Mouse (Mus musculus): ENCODE measurements around the gene Ano8. TPM values are rescaled to one million over a fixed set of nuclear protein-coding genes. Genes with fewer than 3 reads are reported as not detected.
A peak's percentile ranks its signal among the peaks of the same experiment; 100 is the strongest.

Gene Ano8
- total and polyA plus RNA-seq, 3 experiments = 1.1 to 2.1 (median 1.5) TPM

DNA sequence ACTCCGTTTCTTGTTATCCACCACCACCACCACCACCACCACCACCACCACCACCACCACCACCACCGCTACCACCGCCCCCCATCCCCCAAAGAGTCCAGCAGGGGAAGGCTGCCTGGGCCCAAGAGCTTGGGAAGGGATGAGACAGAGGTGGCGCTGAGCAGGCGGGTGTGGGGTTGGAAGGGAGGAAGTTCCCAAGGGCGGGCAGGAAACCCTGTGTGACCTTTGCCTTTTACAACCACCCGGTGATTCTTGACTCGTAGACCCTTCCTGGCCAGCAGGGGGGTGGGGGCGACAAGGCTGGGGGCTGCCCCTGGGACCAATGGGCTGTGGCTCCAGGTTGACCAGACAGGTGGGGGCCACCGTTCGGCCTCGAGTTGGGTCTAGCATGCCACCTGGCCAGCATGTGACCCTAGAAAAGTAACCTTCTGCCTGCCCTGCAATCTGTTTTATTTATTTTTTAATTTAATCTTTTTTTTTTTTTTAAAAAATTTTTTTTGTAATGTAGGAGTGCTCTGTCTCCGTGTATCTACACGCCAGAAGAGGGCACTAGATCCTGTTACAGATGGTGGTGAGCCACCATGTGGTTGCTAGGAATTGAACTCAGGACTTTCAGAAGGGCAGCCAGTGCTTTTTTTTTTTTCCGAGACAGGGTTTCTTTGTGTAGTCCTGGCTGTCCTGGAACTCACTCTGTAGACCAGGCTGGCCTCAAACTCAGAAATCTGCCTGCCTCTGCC is 27.4 kb upstream of the Ano8 start:
- H3K27me3 ChIP-seq (ENCODE audit: insufficient read depth, low read length) = peaks cover 44% of the 10 kb centered on the region
- no peaks in the 10 kb centered on the region for H3K36me3 ChIP-seq (replicated peaks)
- H3K4me3 ChIP-seq (ENCODE audit: low read depth, low read length) = no peak overlapping the region
- DNase-seq (ENCODE audit: low spot score) = no peak
- H3K9me3 ChIP-seq (replicated peaks) = no peaks in the 10 kb centered on the region
- ATAC-seq (ENCODE audit: extremely low read depth, insufficient number of reproducible peaks, low FRiP score, poor library complexity, severe bottlenecking) = no peak
- TF ChIP-seq TAL1 (conservative IDR thresholded peaks at IDR 0.05; ENCODE audit: low read depth, low read length) = no peak
- no peak for TF ChIP-seq GATA1 (IDR thresholded peaks at IDR 0.05; ENCODE audit: borderline replicate concordance, low read length)
- no peak for TF ChIP-seq POLR2AphosphoS5 (IDR thresholded peaks at IDR 0.05; ENCODE audit: insufficient replicate concordance, low read depth, low read length)
- TF ChIP-seq GATA2 (IDR thresholded peaks at IDR 0.05; ENCODE audit: borderline replicate concordance, low read depth, low read length) = no peak
- peaks cover 17% of the 10 kb centered on the region for H3K4me1 ChIP-seq (ENCODE audit: insufficient read depth, low read depth, low read length)

GRCm38 (mm10) chr8:71511644-71512043 is 25.9 kb upstream of the Ano8 start, which contains the start of gene Plvap:
Gene Plvap (minus strand): TSS chr8:71511752.
- Histone ChIP-seq H3K36me3 (replicated peaks) (no peaks in the 10 kb centered on the region), H3K4me3 (ENCODE audit: low read depth, low read length) (no peak within 1 kb of the TSS; the same call in 1 of the 2 replicates), H3K27me3 (ENCODE audit: insufficient read depth, low read length) (peaks cover 51% of the 10 kb centered on the region), H3K4me1 (ENCODE audit: insufficient read depth, low read depth, low read length) (peaks cover 17% of the 10 kb centered on the region), H3K9me3 (replicated peaks) (no peaks in the 10 kb centered on the region)
- ATAC-seq (ENCODE audit: extremely low read depth, insufficient number of reproducible peaks, low FRiP score, poor library complexity, severe bottlenecking) (peak; percentile 15; the same call in 1 of the 2 replicates), DNase-seq (ENCODE audit: low spot score) (no peak)
- no peak for TF ChIP-seq CTCF (IDR thresholded peaks at IDR 0.05; ENCODE audit: low read depth, low read length)
- TF ChIP-seq TAL1 (conservative IDR thresholded peaks at IDR 0.05; ENCODE audit: low read depth, low read length) = no peak

- H3K4me3 ChIP-seq (ENCODE audit: low read depth, low read length) = no peak overlapping the region
- peaks cover 60% of the 10 kb centered on the region for H3K27me3 ChIP-seq (ENCODE audit: insufficient read depth, low read length)
- no peaks in the 10 kb centered on the region for H3K36me3 ChIP-seq (replicated peaks)
- DNase-seq (ENCODE audit: low spot score) = no peak
- no peak for ATAC-seq (ENCODE audit: extremely low read depth, insufficient number of reproducible peaks, low FRiP score, poor library complexity, severe bottlenecking)
- H3K9me3 ChIP-seq (replicated peaks) = no peaks in the 10 kb centered on the region
- H3K4me1 ChIP-seq (ENCODE audit: insufficient read depth, low read depth, low read length) = peaks cover 17% of the 10 kb centered on the region
- TF ChIP-seq GATA2 (IDR thresholded peaks at IDR 0.05; ENCODE audit: borderline replicate concordance, low read depth, low read length) = no peak
- TF ChIP-seq TAL1 (conservative IDR thresholded peaks at IDR 0.05; ENCODE audit: low read depth, low read length) = no peak
- no peak for TF ChIP-seq CTCF (IDR thresholded peaks at IDR 0.05; ENCODE audit: low read depth, low read length)
- no peak for TF ChIP-seq GATA1 (IDR thresholded peaks at IDR 0.05; ENCODE audit: borderline replicate concordance, low read length)
Measured at GRCm38 (mm10) chr8:71509316-71509715, 23.6 kb upstream of the Ano8 start.

- H3K4me1 ChIP-seq (ENCODE audit: insufficient read depth, low read depth, low read length) = peaks cover 13% of the 10 kb centered on the region
- H3K9me3 ChIP-seq (replicated peaks) = no peaks in the 10 kb centered on the region
- H3K27me3 ChIP-seq (ENCODE audit: insufficient read depth, low read length) = peaks cover 53% of the 10 kb centered on the region
- H3K4me3 ChIP-seq (ENCODE audit: low read depth, low read length) = 0 out of 2 replicates have a peak overlapping the region, but pooled peaks have one; percentile 30
- DNase-seq (ENCODE audit: low spot score) = no peak
- no peaks in the 10 kb centered on the region for H3K36me3 ChIP-seq (replicated peaks)
- no peak for ATAC-seq (ENCODE audit: extremely low read depth, insufficient number of reproducible peaks, low FRiP score, poor library complexity, severe bottlenecking)
- TF ChIP-seq GATA1 (IDR thresholded peaks at IDR 0.05; ENCODE audit: borderline replicate concordance, low read length) (no peak), GATA2 (IDR thresholded peaks at IDR 0.05; ENCODE audit: borderline replicate concordance, low read depth, low read length) (no peak), POLR2AphosphoS5 (IDR thresholded peaks at IDR 0.05; ENCODE audit: insufficient replicate concordance, low read depth, low read length) (no peak), TAL1 (conservative IDR thresholded peaks at IDR 0.05; ENCODE audit: low read depth, low read length) (no peak), CTCF (IDR thresholded peaks at IDR 0.05; ENCODE audit: low read depth, low read length) (no peak)
Measured at GRCm38 (mm10) chr8:71507589-71508104, 21.9 kb upstream of the Ano8 start.

GRCm38 (mm10) chr8:71505979-71506378 is 20.2 kb upstream of the Ano8 start:
- Histone ChIP-seq H3K27me3 (ENCODE audit: insufficient read depth, low read length) (peaks cover 42% of the 10 kb centered on the region), H3K9me3 (replicated peaks) (no peaks in the 10 kb centered on the region), H3K4me3 (ENCODE audit: low read depth, low read length) (no peak overlapping the region), H3K4me1 (ENCODE audit: insufficient read depth, low read depth, low read length) (no peaks in the 10 kb centered on the region; the same call in 1 of the 2 replicates), H3K36me3 (replicated peaks) (no peaks in the 10 kb centered on the region)
- ATAC-seq (ENCODE audit: extremely low read depth, insufficient number of reproducible peaks, low FRiP score, poor library complexity, severe bottlenecking) = no peak
- TF ChIP-seq POLR2AphosphoS5 (IDR thresholded peaks at IDR 0.05; ENCODE audit: insufficient replicate concordance, low read depth, low read length) (no peak), TAL1 (conservative IDR thresholded peaks at IDR 0.05; ENCODE audit: low read depth, low read length) (no peak)
- DNase-seq (ENCODE audit: low spot score) = no peak

- Histone ChIP-seq H3K9me3 (replicated peaks) (no peaks in the 10 kb centered on the region), H3K27me3 (ENCODE audit: insufficient read depth, low read length) (peaks cover 39% of the 10 kb centered on the region), H3K4me1 (ENCODE audit: insufficient read depth, low read depth, low read length) (no peaks in the 10 kb centered on the region; the same call in 1 of the 2 replicates), H3K4me3 (ENCODE audit: low read depth, low read length) (no peak overlapping the region), H3K36me3 (replicated peaks) (no peaks in the 10 kb centered on the region)
- TF ChIP-seq CTCF (IDR thresholded peaks at IDR 0.05; ENCODE audit: low read depth, low read length) (no peak), GATA1 (IDR thresholded peaks at IDR 0.05; ENCODE audit: borderline replicate concordance, low read length) (no peak)
- DNase-seq (ENCODE audit: low spot score) (no peak), ATAC-seq (ENCODE audit: extremely low read depth, insufficient number of reproducible peaks, low FRiP score, poor library complexity, severe bottlenecking) (no peak)
Measured at GRCm38 (mm10) chr8:71505326-71505725, 19.6 kb upstream of the Ano8 start.

All from G1E (cell line).